Mouse (Mus musculus) layer of hippocampus, postnatal 25 days (tissue): Measurements from ENCODE around the gene Mpdz. TPM values are rescaled to one million over a fixed set of nuclear protein-coding genes. Genes with fewer than 3 reads are reported as not detected.

Experiments used
- DNase-seq, 2 experiments: peaks; one replicate each; pipeline ENCODE4 v3.0.0; 2022; ENCODE audit warnings: mixed read lengths in 2 of 2, low spot score in 1 of 2; ENCODE audit errors: extremely low spot score in 1 of 2
- total RNA-seq, 2 experiments: library from RNA; stranded (reverse); gene quantifications; 2 replicates each; pipeline ENCODE4 v1.2.3; 2021

The Mpdz gene
- total RNA-seq, 2 experiments from 2014 or later = 71.4 to 77.0 TPM

GRCm38 (mm10) chr4:81285564-81285963, 157.1 kb downstream of the Mpdz start:
- no peak for DNase-seq

- DNase-seq = no peak
These were observed 159.0 kb downstream of the Mpdz start for GRCm38 (mm10) chr4:81283611-81284010.

- no peak for DNase-seq
These were observed 159.5 kb downstream of the Mpdz start for GRCm38 (mm10) chr4:81283081-81283480.

- DNase-seq = no peak
These were observed 162.5 kb downstream of the Mpdz start for GRCm38 (mm10) chr4:81280098-81280497.

GRCm38 (mm10) chr4:81279451-81279850, 163.2 kb downstream of the Mpdz start:
- no peak for DNase-seq

GRCm38 (mm10) chr4:81275957-81276715, 166.5 kb downstream of the Mpdz start:
- no peak for DNase-seq

- no peak for DNase-seq
These were observed 169.5 kb downstream of the Mpdz start for GRCm38 (mm10) chr4:81273067-81273466.

GRCm38 (mm10) chr4:81252859-81253780, 189.5 kb downstream of the Mpdz start:
- no peak for DNase-seq

- DNase-seq = no peak
These were observed 190.3 kb downstream of the Mpdz start for GRCm38 (mm10) chr4:81252334-81252733.

- peak; percentile 44 to 62 for DNase-seq
These were observed 190.7 kb downstream of the Mpdz start for GRCm38 (mm10) chr4:81251934-81252333.

GRCm38 (mm10) chr4:81249245-81249644, 193.4 kb downstream of the Mpdz start:
- DNase-seq = no peak

GRCm38 (mm10) chr4:81236227-81236626, 206.4 kb downstream of the Mpdz start:
- no peak for DNase-seq
